Mouse (Mus musculus) kidney, postnatal 0 days (tissue): ENCODE results near the gene Pla2g4a. TPM values are rescaled to one million over a fixed set of nuclear protein-coding genes. Genes with fewer than 3 reads are reported as not detected.
A peak's percentile ranks its signal among the peaks of the same experiment; 100 is the strongest.

Experiments
- ATAC-seq: fragments of 200-750 bp; cut with Nextera tagmentation; replicated peaks from 2 replicates; pipeline ENCODE4 v1.8.0; 2017; ENCODE audit warnings: low read depth, moderate number of reproducible peaks, moderate TSS enrichment, moderate library complexity; ENCODE audit not compliant: low FRiP score
- DNase-seq: peaks from one replicate; pipeline ENCODE4 v3.0.0-alpha.2; 2016; ENCODE audit warnings: low spot score
- H3K27ac ChIP-seq: fragments of 300-500 bp; sonication (generic); 2 replicates; pipeline ENCODE4 v1.5.1; 2014; ENCODE audit warnings: mild to moderate bottlenecking
- H3K27me3 ChIP-seq: fragments of 300-500 bp; sonication (generic); 2 replicates; pipeline ENCODE4 v1.6.1; 2014; ENCODE audit warnings: low read length, mixed read lengths; ENCODE audit not compliant: insufficient read depth
- H3K36me3 ChIP-seq: fragments of 300-500 bp; sonication (generic); 2 replicates; pipeline ENCODE4 v1.6.1; 2014; ENCODE audit warnings: low read length, mixed read lengths; ENCODE audit not compliant: insufficient read depth
- H3K4me1 ChIP-seq: fragments of 300-500 bp; sonication (generic); replicated peaks from 2 replicates; pipeline ENCODE4 v1.6.1; 2014; ENCODE audit warnings: antibody characterized with exemption, low read length, mixed read lengths; ENCODE audit not compliant: insufficient read depth
- H3K4me2 ChIP-seq: fragments of 300-500 bp; sonication (generic); 2 replicates; pipeline ENCODE4 v1.6.1; 2014; ENCODE audit warnings: mild to moderate bottlenecking, low read length, moderate library complexity, mixed read lengths
- H3K4me3 ChIP-seq: fragments of 300-500 bp; sonication (generic); replicated peaks from 2 replicates; pipeline ENCODE4 v1.5.1; 2014; ENCODE audit warnings: low read depth, low read length
- H3K9ac ChIP-seq: fragments of 300-500 bp; sonication (generic); 2 replicates; pipeline ENCODE4 v1.6.1; 2014; ENCODE audit warnings: low read depth, low read length
- H3K9me3 ChIP-seq: fragments of 300-500 bp; sonication (generic); replicated peaks from 2 replicates; pipeline ENCODE4 v1.6.1; 2016; ENCODE audit warnings: low read length, inconsistent platforms, mixed read lengths
- CTCF ChIP-seq: IDR thresholded peaks from 2 replicates; pipeline ENCODE4 v1.5.1; 2016; ENCODE audit warnings: antibody characterized with exemption, low read depth, mild to moderate bottlenecking, moderate library complexity
- WGBS: fragments of 180-500 bp; shearing (Covaris S2); extraction: QIAGEN DNeasy Blood & Tissue Kit; methylation state at CpG from one replicate; pipeline ENCODE4 v1.1.7; 2014; 5-methylcytosine and 5-hydroxymethylcytosine counted together
- polyA plus RNA-seq: library from polyadenylated mRNA; unstranded; fragments of >200 nt; fragmentation: Nextera tagmentation; extraction: Ambion mirVana; gene quantifications from 2 replicates; pipeline ENCODE4 v1.2.1, GENCODE M21; 2015

Gene Pla2g4a
- polyA plus RNA-seq, 1 experiment from 2014 or later = 58.0 TPM

GRCm38 (mm10) chr1:149950656-149951055, 10.4 kb downstream of the Pla2g4a start:
- H3K4me2 ChIP-seq = no peak overlapping the region
- H3K27me3 ChIP-seq = no peaks in the 10 kb centered on the region
- H3K9ac ChIP-seq = no peak overlapping the region
- WGBS = 72% methylated on average over 3 of the region's 3 CpGs
- no peak overlapping the region for H3K4me3 ChIP-seq
- H3K36me3 ChIP-seq = no peaks in the 10 kb centered on the region
- no peak for TF ChIP-seq CTCF
- ATAC-seq (no peak), DNase-seq (no peak)
- H3K9me3 ChIP-seq = no peaks in the 10 kb centered on the region
- H3K4me1 ChIP-seq = peaks cover 8% of the 10 kb centered on the region; the same call in 1 of the 2 replicates
- H3K27ac ChIP-seq = peak overlapping the region; percentile 50

DNA sequence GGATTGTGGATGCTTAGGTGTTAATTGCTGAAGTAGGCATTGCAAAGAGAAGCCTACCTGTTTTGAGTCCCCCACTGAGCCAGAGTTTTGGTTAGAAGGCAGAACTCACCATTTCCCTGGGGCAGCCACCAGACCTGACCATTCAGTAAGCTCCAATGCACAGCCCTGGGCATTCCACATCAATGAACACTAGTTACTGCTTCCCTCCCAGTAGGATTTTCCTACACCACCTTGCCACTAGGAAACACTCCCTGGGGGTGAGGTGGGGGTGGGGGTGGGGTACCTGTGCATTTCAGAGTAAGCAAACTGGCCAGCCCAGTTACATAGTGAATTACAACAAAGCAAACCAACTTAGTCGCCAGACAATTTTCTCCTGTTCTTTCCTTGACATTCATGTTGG, 10.8 kb downstream of the Pla2g4a start:
- DNase-seq (no peak), ATAC-seq (no peak)
- Histone ChIP-seq H3K27me3 (no peaks in the 10 kb centered on the region), H3K27ac (no peak overlapping the region), H3K9ac (no peak overlapping the region), H3K4me2 (no peak overlapping the region), H3K9me3 (no peaks in the 10 kb centered on the region), H3K4me1 (peaks cover 8% of the 10 kb centered on the region; the same call in 1 of the 2 replicates), H3K4me3 (no peak overlapping the region), H3K36me3 (no peaks in the 10 kb centered on the region)
- TF ChIP-seq CTCF = no peak
- WGBS = 59% methylated on average over 1 of the region's 1 CpGs

DNA sequence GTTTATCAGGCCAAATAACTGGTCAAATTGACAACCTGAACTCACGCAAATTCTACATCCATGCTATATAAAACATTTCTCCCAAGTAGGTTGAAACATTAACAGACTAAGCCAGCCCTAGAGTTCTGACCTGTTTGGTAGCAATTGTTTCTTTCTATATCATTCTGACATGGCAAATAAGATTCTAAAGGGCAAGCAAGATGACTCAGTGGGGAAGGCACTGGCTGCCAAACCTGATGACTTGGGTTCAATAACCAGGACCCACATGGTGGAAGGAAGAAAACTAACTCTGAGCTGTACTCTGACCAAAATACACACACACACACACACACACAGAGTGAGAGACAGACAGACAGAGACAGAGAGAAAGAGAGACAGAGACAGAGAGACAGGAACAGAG, 11.8 kb downstream of the Pla2g4a start:
- Histone ChIP-seq H3K27me3 (no peaks in the 10 kb centered on the region), H3K4me1 (peaks cover 8% of the 10 kb centered on the region; the same call in 1 of the 2 replicates), H3K4me2 (no peak overlapping the region), H3K36me3 (no peaks in the 10 kb centered on the region), H3K27ac (no peak overlapping the region), H3K9me3 (no peaks in the 10 kb centered on the region), H3K4me3 (no peak overlapping the region), H3K9ac (no peak overlapping the region)
- DNase-seq = no peak
- no peak for TF ChIP-seq CTCF
- 73% methylated on average over 1 of the region's 1 CpGs for WGBS
- no peak for ATAC-seq

- 87% methylated on average over 8 of the region's 8 CpGs for WGBS
- no peak overlapping the region for H3K9ac ChIP-seq
- H3K9me3 ChIP-seq = no peaks in the 10 kb centered on the region
- H3K27ac ChIP-seq = no peak overlapping the region
- peaks cover 8% of the 10 kb centered on the region; the same call in 1 of the 2 replicates for H3K4me1 ChIP-seq
- no peaks in the 10 kb centered on the region for H3K27me3 ChIP-seq
- TF ChIP-seq CTCF = no peak
- no peak for DNase-seq
- H3K36me3 ChIP-seq = no peaks in the 10 kb centered on the region
- no peak for ATAC-seq
- no peak overlapping the region for H3K4me2 ChIP-seq
- H3K4me3 ChIP-seq = no peak overlapping the region
Observed at GRCm38 (mm10) chr1:149948066-149948825, 12.8 kb downstream of the Pla2g4a start.

DNA sequence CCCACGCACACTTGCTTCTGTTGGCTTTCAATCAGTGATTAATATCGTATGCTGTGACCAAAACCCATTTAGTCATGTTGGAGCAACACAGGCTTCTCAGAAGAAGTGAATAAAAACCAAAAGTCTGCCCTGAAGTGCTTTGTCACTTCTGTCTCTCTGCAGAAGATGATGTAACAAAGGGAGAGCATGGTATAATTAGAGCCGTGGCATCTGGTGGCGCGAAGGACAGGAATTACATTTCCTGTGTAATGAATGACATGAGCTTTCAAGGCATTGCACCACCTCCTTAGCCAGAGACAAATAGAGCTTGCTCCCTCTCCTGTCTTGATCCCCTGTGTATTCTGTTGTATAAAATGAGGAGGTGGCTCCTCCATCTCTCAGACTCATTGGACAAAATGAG, 14.1 kb downstream of the Pla2g4a start:
- Histone ChIP-seq H3K9me3 (no peaks in the 10 kb centered on the region), H3K4me2 (no peak overlapping the region), H3K36me3 (no peaks in the 10 kb centered on the region), H3K4me3 (no peak overlapping the region), H3K27me3 (no peaks in the 10 kb centered on the region), H3K4me1 (peaks cover 8% of the 10 kb centered on the region; the same call in 1 of the 2 replicates), H3K9ac (no peak overlapping the region), H3K27ac (no peak overlapping the region)
- WGBS = 68% methylated on average over 5 of the region's 5 CpGs
- no peak for TF ChIP-seq CTCF
- no peak for DNase-seq
- ATAC-seq = no peak

DNA sequence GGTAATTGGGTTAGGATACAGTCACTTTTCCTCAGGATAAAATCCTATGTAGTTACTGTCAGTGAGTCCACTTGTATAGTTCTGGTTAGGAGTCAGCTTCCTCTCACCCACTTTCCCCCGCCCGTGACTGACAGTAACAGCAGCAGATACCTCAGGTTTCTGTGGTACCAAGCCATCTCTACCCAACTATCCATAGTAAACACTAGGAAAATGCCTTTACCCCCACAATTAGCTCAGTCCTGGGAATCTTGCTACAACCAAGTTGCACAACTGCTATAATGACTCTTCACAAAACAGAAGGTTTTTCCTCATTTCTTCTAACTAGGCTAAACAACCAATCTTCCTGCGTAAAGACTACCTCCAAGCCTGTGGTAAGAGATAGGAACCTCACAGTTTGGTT, 14.7 kb downstream of the Pla2g4a start:
- Histone ChIP-seq H3K9me3 (no peaks in the 10 kb centered on the region), H3K4me3 (no peak overlapping the region), H3K27me3 (no peaks in the 10 kb centered on the region), H3K36me3 (no peaks in the 10 kb centered on the region), H3K27ac (no peak overlapping the region), H3K4me1 (peaks cover 8% of the 10 kb centered on the region; the same call in 1 of the 2 replicates), H3K4me2 (no peak overlapping the region), H3K9ac (no peak overlapping the region)
- no peak for DNase-seq
- no peak for ATAC-seq
- WGBS = 87% methylated on average over 3 of the region's 3 CpGs
- no peak for TF ChIP-seq CTCF
